Mouse (Mus musculus): Measurements from ENCODE around the gene Ap3d1. TPM values are rescaled to one million over a fixed set of nuclear protein-coding genes. Genes with fewer than 3 reads are reported as not detected.
A peak's percentile ranks its signal among the peaks of the same experiment; 100 is the strongest.

Ap3d1 gene
- polyA plus RNA-seq, 1 experiment from 2014 or later: 59.3 TPM

DNA sequence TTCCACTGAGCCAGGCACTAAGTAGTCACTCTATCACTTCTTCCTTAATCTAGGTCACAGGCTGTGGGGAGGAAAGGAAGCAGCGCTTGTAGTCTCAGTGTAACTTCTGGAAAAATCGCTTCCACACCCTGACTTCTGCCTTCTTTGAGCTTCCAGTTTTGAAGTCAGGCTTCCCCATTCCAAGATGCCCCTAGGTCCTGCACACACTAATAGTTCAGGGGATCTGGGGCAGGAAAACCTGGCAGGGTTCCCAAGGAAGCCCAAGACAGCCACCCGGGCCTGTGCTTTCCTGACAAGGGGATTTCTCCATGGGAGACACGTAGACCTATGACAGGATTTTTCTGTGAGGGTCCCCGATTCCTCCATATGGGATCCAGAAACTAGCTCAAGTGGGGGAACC, 918 bp downstream of the Ap3d1 start:
- H3K27ac ChIP-seq (ENCODE audit: low read depth, low read length): peak overlapping the region; percentile 25; the same call in 1 of the 2 replicates
- no peaks in the 10 kb centered on the region for H3K36me3 ChIP-seq (ENCODE audit: control insufficient read depth, insufficient read depth, low read length)
- no peak for ATAC-seq (replicated peaks; ENCODE audit: insufficient number of reproducible peaks, low FRiP score, low TSS enrichment)
- H3K9me3 ChIP-seq (replicated peaks; ENCODE audit: control insufficient read depth, low read length): no peaks in the 10 kb centered on the region
- H3K4me1 ChIP-seq (ENCODE audit: control insufficient read depth, insufficient read depth, low read length): peaks cover 16% of the 10 kb centered on the region
- H3K9ac ChIP-seq (ENCODE audit: low read depth, low read length): peak overlapping the region; percentile 97
- WGBS (ENCODE audit: insufficient replicate concordance): 24% methylated on average over 5 of the region's 5 CpGs
- H3K4me2 ChIP-seq: peak overlapping the region; percentile 87
- no peaks in the 10 kb centered on the region for H3K27me3 ChIP-seq (ENCODE audit: control insufficient read depth, insufficient read depth, low read length)
- peak overlapping the region; percentile 99 for H3K4me3 ChIP-seq (ENCODE audit: low read depth, low read length)

GRCm38 (mm10) chr10:80738657-80739056, 3.4 kb downstream of the Ap3d1 start:
- Histone ChIP-seq H3K4me1 (ENCODE audit: control insufficient read depth, insufficient read depth, low read length) (peaks cover 16% of the 10 kb centered on the region; the same call in 1 of the 2 replicates), H3K4me2 (no peak overlapping the region), H3K9me3 (replicated peaks; ENCODE audit: control insufficient read depth, low read length) (no peaks in the 10 kb centered on the region), H3K27ac (ENCODE audit: low read depth, low read length) (no peak overlapping the region), H3K27me3 (ENCODE audit: control insufficient read depth, insufficient read depth, low read length) (no peaks in the 10 kb centered on the region), H3K4me3 (ENCODE audit: low read depth, low read length) (no peak overlapping the region), H3K36me3 (ENCODE audit: control insufficient read depth, insufficient read depth, low read length) (0 out of 2 replicates have a peak, but pooled peaks cover 4% of the 10 kb centered on the region), H3K9ac (ENCODE audit: low read depth, low read length) (no peak overlapping the region)
- no peak for ATAC-seq (replicated peaks; ENCODE audit: insufficient number of reproducible peaks, low FRiP score, low TSS enrichment)
- WGBS (ENCODE audit: insufficient replicate concordance): 88% methylated on average over 1 of the region's 1 CpGs

GRCm38 (mm10) chr10:80736731-80737130, 5.3 kb downstream of the Ap3d1 start:
- Histone ChIP-seq H3K9ac (ENCODE audit: low read depth, low read length) (no peak overlapping the region), H3K4me2 (no peak overlapping the region), H3K27me3 (ENCODE audit: control insufficient read depth, insufficient read depth, low read length) (no peaks in the 10 kb centered on the region), H3K9me3 (replicated peaks; ENCODE audit: control insufficient read depth, low read length) (no peaks in the 10 kb centered on the region), H3K27ac (ENCODE audit: low read depth, low read length) (no peak overlapping the region), H3K4me1 (ENCODE audit: control insufficient read depth, insufficient read depth, low read length) (peaks cover 18% of the 10 kb centered on the region; the same call in 1 of the 2 replicates), H3K4me3 (ENCODE audit: low read depth, low read length) (no peak overlapping the region), H3K36me3 (ENCODE audit: control insufficient read depth, insufficient read depth, low read length) (peaks cover 11% of the 10 kb centered on the region)
- no peak for ATAC-seq (replicated peaks; ENCODE audit: insufficient number of reproducible peaks, low FRiP score, low TSS enrichment)
- 57% methylated on average over 5 of the region's 5 CpGs for WGBS (ENCODE audit: insufficient replicate concordance)

DNA sequence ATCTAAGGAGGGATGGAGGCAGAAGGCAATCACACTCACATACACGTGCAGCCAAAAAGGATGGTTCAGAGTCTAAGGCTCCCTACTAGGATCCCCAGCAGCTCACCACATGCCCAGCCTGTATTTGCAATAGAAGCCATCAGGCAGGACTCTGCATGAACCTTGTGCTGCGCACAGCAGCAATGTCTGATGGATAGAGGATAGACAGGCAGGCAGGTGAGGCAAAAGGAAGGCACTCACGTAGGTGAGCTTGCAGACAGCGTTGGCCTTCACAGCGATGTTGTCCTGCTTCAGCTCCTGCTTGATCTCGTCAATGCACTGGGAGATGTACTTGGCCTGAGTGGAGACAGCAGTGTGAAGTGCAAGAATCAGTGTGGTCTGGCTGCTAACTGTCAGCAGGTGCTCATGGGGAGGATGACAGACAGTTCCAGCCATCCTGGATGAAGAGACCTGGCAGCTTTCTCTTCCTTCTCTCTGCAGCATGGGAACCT, 9.4 kb downstream of the Ap3d1 start:
- Histone ChIP-seq H3K4me1 (ENCODE audit: control insufficient read depth, insufficient read depth, low read length) (peaks cover 9% of the 10 kb centered on the region), H3K9me3 (replicated peaks; ENCODE audit: control insufficient read depth, low read length) (no peaks in the 10 kb centered on the region), H3K27me3 (ENCODE audit: control insufficient read depth, insufficient read depth, low read length) (no peaks in the 10 kb centered on the region), H3K9ac (ENCODE audit: low read depth, low read length) (no peak overlapping the region), H3K4me2 (no peak overlapping the region), H3K27ac (ENCODE audit: low read depth, low read length) (no peak overlapping the region), H3K36me3 (ENCODE audit: control insufficient read depth, insufficient read depth, low read length) (peaks cover 43% of the 10 kb centered on the region), H3K4me3 (ENCODE audit: low read depth, low read length) (no peak overlapping the region)
- WGBS (ENCODE audit: insufficient replicate concordance): 86% methylated on average over 6 of the region's 6 CpGs
- ATAC-seq (replicated peaks; ENCODE audit: insufficient number of reproducible peaks, low FRiP score, low TSS enrichment): no peak

DNA sequence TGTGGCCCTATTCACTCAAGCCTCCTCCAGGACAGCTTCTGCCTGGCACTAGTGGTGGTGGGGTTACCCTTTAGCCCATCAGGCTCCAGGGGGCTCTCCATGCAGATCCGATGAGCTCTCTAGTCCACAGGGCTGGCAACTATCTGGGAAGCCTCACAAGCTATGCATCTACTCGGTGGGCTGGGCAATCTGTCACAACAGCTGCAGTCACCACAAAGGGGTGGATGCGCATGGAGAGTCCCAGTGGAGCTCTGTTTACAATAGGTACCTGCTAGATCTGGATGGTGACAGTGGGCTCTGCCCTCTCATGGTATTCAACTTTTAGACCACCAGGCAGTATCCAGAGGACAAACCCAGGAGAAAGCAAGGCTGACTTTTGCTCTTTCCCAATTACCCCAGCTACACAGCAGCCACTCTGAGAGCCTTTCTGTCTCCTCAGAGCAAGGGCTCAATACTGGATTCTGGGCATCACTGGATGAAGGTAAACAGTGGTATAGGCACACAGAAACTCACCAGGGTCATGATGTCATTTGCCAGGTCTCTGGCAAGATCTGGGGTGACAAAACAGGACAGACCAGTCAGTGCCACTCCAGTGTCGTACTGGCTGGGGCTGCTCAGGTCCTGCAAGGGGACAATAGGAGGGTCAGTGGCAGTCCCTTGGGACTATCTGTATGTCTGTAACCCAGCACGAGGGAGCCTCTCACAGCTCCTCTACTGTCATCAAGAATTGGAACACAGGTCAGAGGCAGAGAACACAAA, 14.5 kb downstream of the Ap3d1 start:
- H3K27me3 ChIP-seq (ENCODE audit: control insufficient read depth, insufficient read depth, low read length): no peaks in the 10 kb centered on the region
- H3K9me3 ChIP-seq (replicated peaks; ENCODE audit: control insufficient read depth, low read length): no peaks in the 10 kb centered on the region
- H3K9ac ChIP-seq (ENCODE audit: low read depth, low read length): no peak overlapping the region
- H3K27ac ChIP-seq (ENCODE audit: low read depth, low read length): no peak overlapping the region
- peaks cover 68% of the 10 kb centered on the region for H3K36me3 ChIP-seq (ENCODE audit: control insufficient read depth, insufficient read depth, low read length)
- H3K4me3 ChIP-seq (ENCODE audit: low read depth, low read length): no peak overlapping the region
- no peak overlapping the region for H3K4me2 ChIP-seq
- peaks cover 2% of the 10 kb centered on the region; the same call in 1 of the 2 replicates for H3K4me1 ChIP-seq (ENCODE audit: control insufficient read depth, insufficient read depth, low read length)
- ATAC-seq (replicated peaks; ENCODE audit: insufficient number of reproducible peaks, low FRiP score, low TSS enrichment): no peak
- 92% methylated on average over 5 of the region's 5 CpGs for WGBS (ENCODE audit: insufficient replicate concordance)

DNA sequence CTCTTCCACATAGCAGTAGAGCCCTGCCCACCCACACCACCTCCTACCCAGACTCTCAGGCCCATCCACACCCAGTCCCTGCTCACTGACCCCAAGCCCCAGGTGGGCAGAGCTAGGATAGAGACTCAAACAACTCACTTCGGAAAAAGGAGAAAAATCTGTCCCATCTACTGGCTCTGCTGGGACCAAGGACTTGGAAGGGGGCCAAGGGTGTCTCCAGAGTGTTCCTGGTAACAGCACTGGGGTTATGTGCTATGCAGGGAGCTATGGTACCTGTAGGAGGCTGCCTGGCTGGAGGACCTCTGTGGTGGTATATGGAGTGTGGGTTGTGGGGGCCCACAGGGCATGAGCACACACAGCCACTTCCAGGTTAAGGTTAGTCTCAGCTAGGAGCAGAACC, 24.8 kb downstream of the Ap3d1 start:
- no peak overlapping the region for H3K27ac ChIP-seq (ENCODE audit: low read depth, low read length)
- 88% methylated on average over 1 of the region's 1 CpGs for WGBS (ENCODE audit: insufficient replicate concordance)
- H3K4me3 ChIP-seq (ENCODE audit: low read depth, low read length): no peak overlapping the region
- no peak overlapping the region for H3K4me2 ChIP-seq
- no peaks in the 10 kb centered on the region for H3K27me3 ChIP-seq (ENCODE audit: control insufficient read depth, insufficient read depth, low read length)
- ATAC-seq (replicated peaks; ENCODE audit: insufficient number of reproducible peaks, low FRiP score, low TSS enrichment): no peak
- H3K36me3 ChIP-seq (ENCODE audit: control insufficient read depth, insufficient read depth, low read length): peaks cover 81% of the 10 kb centered on the region
- H3K4me1 ChIP-seq (ENCODE audit: control insufficient read depth, insufficient read depth, low read length): no peaks in the 10 kb centered on the region
- H3K9me3 ChIP-seq (replicated peaks; ENCODE audit: control insufficient read depth, low read length): no peaks in the 10 kb centered on the region
- no peak overlapping the region for H3K9ac ChIP-seq (ENCODE audit: low read depth, low read length)

- Histone ChIP-seq H3K9ac (ENCODE audit: low read depth, low read length) (no peak overlapping the region), H3K36me3 (ENCODE audit: control insufficient read depth, insufficient read depth, low read length) (peaks cover 73% of the 10 kb centered on the region), H3K9me3 (replicated peaks; ENCODE audit: control insufficient read depth, low read length) (no peaks in the 10 kb centered on the region), H3K4me2 (no peak overlapping the region), H3K4me3 (ENCODE audit: low read depth, low read length) (no peak overlapping the region), H3K4me1 (ENCODE audit: control insufficient read depth, insufficient read depth, low read length) (no peaks in the 10 kb centered on the region), H3K27ac (ENCODE audit: low read depth, low read length) (no peak overlapping the region), H3K27me3 (ENCODE audit: control insufficient read depth, insufficient read depth, low read length) (no peaks in the 10 kb centered on the region)
- WGBS (ENCODE audit: insufficient replicate concordance): 75% methylated on average over 3 of the region's 3 CpGs
- ATAC-seq (replicated peaks; ENCODE audit: insufficient number of reproducible peaks, low FRiP score, low TSS enrichment): no peak
Measured at GRCm38 (mm10) chr10:80710834-80711233, 31.2 kb downstream of the Ap3d1 start.

DNA sequence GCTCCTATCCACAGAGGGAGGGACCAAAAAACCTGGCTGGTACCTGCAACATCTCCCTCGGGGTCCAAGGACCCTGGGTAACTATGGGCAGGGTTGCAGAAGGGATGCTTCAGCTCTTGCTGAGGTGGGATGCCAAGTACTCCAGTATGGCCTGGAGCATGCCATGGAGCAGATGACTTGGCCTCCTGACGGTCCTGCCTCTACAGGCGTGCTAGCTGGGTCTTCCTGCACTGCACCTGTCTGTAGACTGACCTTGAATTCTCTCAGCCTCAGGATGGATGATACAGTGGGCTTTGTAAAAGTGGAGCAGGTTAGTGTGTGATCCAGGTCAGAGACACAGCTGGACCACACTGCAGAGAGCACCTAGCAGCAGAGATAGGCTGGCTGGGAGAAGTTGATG, 36.6 kb downstream of the Ap3d1 start:
- Histone ChIP-seq H3K4me3 (ENCODE audit: low read depth, low read length) (no peak overlapping the region), H3K9me3 (replicated peaks; ENCODE audit: control insufficient read depth, low read length) (no peaks in the 10 kb centered on the region), H3K9ac (ENCODE audit: low read depth, low read length) (no peak overlapping the region), H3K27ac (ENCODE audit: low read depth, low read length) (no peak overlapping the region), H3K4me2 (no peak overlapping the region), H3K36me3 (ENCODE audit: control insufficient read depth, insufficient read depth, low read length) (peaks cover 29% of the 10 kb centered on the region), H3K4me1 (ENCODE audit: control insufficient read depth, insufficient read depth, low read length) (peaks cover 24% of the 10 kb centered on the region), H3K27me3 (ENCODE audit: control insufficient read depth, insufficient read depth, low read length) (no peaks in the 10 kb centered on the region)
- no peak for ATAC-seq (replicated peaks; ENCODE audit: insufficient number of reproducible peaks, low FRiP score, low TSS enrichment)
- 75% methylated on average over 3 of the region's 3 CpGs for WGBS (ENCODE audit: insufficient replicate concordance)

GRCm38 (mm10) chr10:80705033-80705432, 37.0 kb downstream of the Ap3d1 start:
- Histone ChIP-seq H3K4me1 (ENCODE audit: control insufficient read depth, insufficient read depth, low read length) (peaks cover 27% of the 10 kb centered on the region), H3K4me2 (no peak overlapping the region), H3K27ac (ENCODE audit: low read depth, low read length) (no peak overlapping the region), H3K4me3 (ENCODE audit: low read depth, low read length) (no peak overlapping the region), H3K27me3 (ENCODE audit: control insufficient read depth, insufficient read depth, low read length) (no peaks in the 10 kb centered on the region), H3K9ac (ENCODE audit: low read depth, low read length) (0 out of 2 replicates have a peak overlapping the region, but pooled peaks have one; percentile 6), H3K36me3 (ENCODE audit: control insufficient read depth, insufficient read depth, low read length) (peaks cover 26% of the 10 kb centered on the region), H3K9me3 (replicated peaks; ENCODE audit: control insufficient read depth, low read length) (no peaks in the 10 kb centered on the region)
- no peak for ATAC-seq (replicated peaks; ENCODE audit: insufficient number of reproducible peaks, low FRiP score, low TSS enrichment)
- WGBS (ENCODE audit: insufficient replicate concordance): 40% methylated on average over 3 of the region's 3 CpGs
